Comparison of ENCODE assay signal across 23 mouse cellular contexts in the genomic region with DNA sequence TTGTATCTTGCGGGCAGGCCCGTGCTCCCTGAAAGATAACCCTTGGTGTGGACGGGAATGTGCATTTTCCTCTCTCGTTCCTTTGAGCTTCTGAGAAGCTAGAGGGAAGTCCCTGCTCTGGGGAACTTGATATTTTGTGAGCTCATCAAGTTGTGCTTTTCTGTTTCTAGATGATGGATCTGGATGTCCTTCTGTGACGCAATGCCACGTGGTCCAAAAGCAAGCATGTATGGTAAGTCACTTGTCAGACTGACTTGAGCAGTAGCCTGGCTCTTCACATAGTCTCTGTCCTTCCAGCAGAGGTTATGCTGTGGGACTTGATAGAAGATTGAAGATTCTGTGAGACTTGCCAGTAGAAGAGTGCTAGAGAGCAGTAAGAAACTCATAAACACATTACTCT. TPM values are rescaled to one million over a fixed set of nuclear protein-coding genes. Genes with fewer than 3 reads are reported as not detected.
A peak's percentile ranks its signal among the peaks of the same experiment; 100 is the strongest.
DNase-seq lines count a peak whose midpoint lies in the region; ATAC-seq and TF ChIP-seq lines count a peak whose summit lies in the region.
"Had no signal": no experiment of that assay in that cellular context is flagged by ENCODE, and none has a peak within 500 bp of the region (broad histone marks: within the 10 kb centered on the region; RNA-seq: fewer than 3 reads in every experiment).

No protein-coding gene starts in this region.

- no peak overlapping the region for H3K4me3 ChIP-seq in hindbrain, postnatal 0 days (ENCODE audit: low read length)
- no peak overlapping the region for H3K4me3 ChIP-seq in hindbrain, embryonic 14.5 days (replicated peaks; ENCODE audit: low read length)
- H3K4me3 ChIP-seq in CH12.LX (replicated peaks in 1 of 3; ENCODE audit: low read depth in 2 of 3, low read length in 2 of 3, poor library complexity in 1 of 3), result no peak overlapping the region
- H3K4me3 ChIP-seq in bone marrow macrophage, adult 2 months (ENCODE audit: insufficient read depth, low read length), result no peak overlapping the region
- H3K4me3 ChIP-seq: forebrain, embryonic 10.5 days; forebrain, embryonic 13.5 days; heart, adult 2 months; heart, embryonic 10.5 days; heart, embryonic 13.5 days; hindbrain, embryonic 12.5 days had no signal

- dilution Hi-C loops in CH12.LX (cut with MboI; ENCODE audit: extremely low pct_ligation_motif_present, extremely low pct_unique_long_range_greater_than_20kb, low sequenced_read_pairs), result no loop called here

- 0 out of 2 replicates have a peak, but pooled peaks have one; percentile 9 for TF ChIP-seq POLR2A in CH12.LX (IDR thresholded peaks at IDR 0.05; ENCODE audit: low read depth, low read length)
- no peak for TF ChIP-seq POLR2A in bone marrow macrophage, adult 2 months (IDR thresholded peaks at IDR 0.05; ENCODE audit: borderline replicate concordance, low read depth, low read length)

- no peak for DNase-seq in hindbrain, postnatal 0 days (ENCODE audit: low spot score)
- no peak for DNase-seq in hindbrain, embryonic 14.5 days (ENCODE audit: low spot score)
- no peak for DNase-seq in CH12.LX (ENCODE audit: extremely low read depth)
- no peak for DNase-seq in urinary bladder, postnatal 25 days (ENCODE audit: low spot score)
- no peak for DNase-seq in thymus, adult 18-20 months
- DNase-seq: adrenal gland, adult 8-10 months; adrenal gland, postnatal 25 days; cerebellum, adult 18-20 months; cerebellum, adult 9-10 months; cerebellum, postnatal 14 days; gastrocnemius, postnatal 10 days; heart, adult 2 months had no signal

- TF ChIP-seq EP300 in CH12.LX (IDR thresholded peaks at IDR 0.05; ENCODE audit: low read length), result no peak

- peak overlapping the region; percentile 16; the same call in 1 of the 2 replicates for H3K27ac ChIP-seq in hindbrain, postnatal 0 days
- no peak overlapping the region for H3K27ac ChIP-seq in hindbrain, embryonic 14.5 days
- peak overlapping the region; percentile 31; the same call in 1 of the 2 replicates for H3K27ac ChIP-seq in CH12.LX (ENCODE audit: insufficient read depth, low read depth)
- peak overlapping the region; percentile 51 for H3K27ac ChIP-seq in bone marrow macrophage, adult 2 months (ENCODE audit: insufficient read depth, low read depth, low read length)
- H3K27ac ChIP-seq: forebrain, embryonic 10.5 days; forebrain, embryonic 13.5 days; heart, adult 2 months; heart, embryonic 10.5 days; heart, embryonic 13.5 days; hindbrain, embryonic 12.5 days had no signal

- H3K9me3 ChIP-seq in hindbrain, postnatal 0 days (ENCODE audit: low read length), result no peaks in the 10 kb centered on the region
- H3K9me3 ChIP-seq in hindbrain, embryonic 14.5 days (ENCODE audit: control insufficient read depth, low read length), result no peaks in the 10 kb centered on the region
- no peaks in the 10 kb centered on the region for H3K9me3 ChIP-seq in CH12.LX (replicated peaks; ENCODE audit: low read length)
- H3K9me3 ChIP-seq: forebrain, embryonic 10.5 days; forebrain, embryonic 13.5 days; heart, embryonic 10.5 days; heart, embryonic 13.5 days; hindbrain, embryonic 12.5 days had no signal

- no peaks in the 10 kb centered on the region for H3K27me3 ChIP-seq in hindbrain, postnatal 0 days (ENCODE audit: insufficient read depth, low read length)
- no peaks in the 10 kb centered on the region for H3K27me3 ChIP-seq in hindbrain, embryonic 14.5 days (ENCODE audit: control insufficient read depth, insufficient read depth, low read length)
- no peaks in the 10 kb centered on the region for H3K27me3 ChIP-seq in CH12.LX (replicated peaks)
- H3K27me3 ChIP-seq: forebrain, embryonic 13.5 days; heart, embryonic 13.5 days; hindbrain, embryonic 12.5 days had no signal

- TF ChIP-seq RAD21 in CH12.LX (IDR thresholded peaks at IDR 0.05; ENCODE audit: low read depth, low read length), result no peak

- no peaks in the 10 kb centered on the region for H3K4me1 ChIP-seq in hindbrain, postnatal 0 days (ENCODE audit: insufficient read depth, low read length)
- H3K4me1 ChIP-seq in hindbrain, embryonic 14.5 days (replicated peaks; ENCODE audit: control insufficient read depth, insufficient read depth, low read length), result no peaks in the 10 kb centered on the region
- peaks cover 36 to 69% of the 10 kb centered on the region in 2 experiments for H3K4me1 ChIP-seq in CH12.LX (ENCODE audit: control insufficient read depth in 1 of 2, insufficient read depth in 2 of 2)
- H3K4me1 ChIP-seq in bone marrow macrophage, adult 2 months (ENCODE audit: control insufficient read depth, insufficient read depth, low read length), result peaks cover 19% of the 10 kb centered on the region
- H3K4me1 ChIP-seq: forebrain, embryonic 10.5 days; hindbrain, embryonic 12.5 days had no signal

- no peaks in the 10 kb centered on the region for H3K79me2 ChIP-seq in CH12.LX (replicated peaks; ENCODE audit: control insufficient read depth, extremely low read depth, insufficient read depth, poor library complexity, severe bottlenecking)

- H3K9ac ChIP-seq in hindbrain, postnatal 0 days (replicated peaks; ENCODE audit: low read length), result no peak overlapping the region
- H3K9ac ChIP-seq in hindbrain, embryonic 14.5 days, result no peak overlapping the region
- H3K9ac ChIP-seq in CH12.LX (ENCODE audit: insufficient read depth, low read depth), result no peak overlapping the region
- H3K9ac ChIP-seq: forebrain, embryonic 13.5 days; heart, embryonic 13.5 days; hindbrain, embryonic 12.5 days had no signal

- in situ Hi-C loops in CH12.LX (cut with MboI; ENCODE audit: low pct_ligation_motif_present, low pct_unique_long_range_greater_than_20kb, low sequenced_read_pairs), result no loop called here

- H3K4me2 ChIP-seq in hindbrain, postnatal 0 days (ENCODE audit: low read depth, low read length), result no peak overlapping the region
- no peak overlapping the region for H3K4me2 ChIP-seq in hindbrain, embryonic 14.5 days (replicated peaks)
- no peak overlapping the region for H3K4me2 ChIP-seq in CH12.LX (ENCODE audit: insufficient read depth, low read depth, poor library complexity, severe bottlenecking)
- H3K4me2 ChIP-seq: forebrain, embryonic 13.5 days; heart, embryonic 13.5 days; hindbrain, embryonic 12.5 days had no signal

- ATAC-seq in hindbrain, postnatal 0 days, result no peak
- ATAC-seq in hindbrain, embryonic 14.5 days (ENCODE audit: low FRiP score), result no peak
- ATAC-seq: activated CD4-positive, CD25-positive, alpha-beta regulatory T cell, adult 4 months; CD4-positive, CD25-positive, alpha-beta regulatory T cell, adult 4 months; forebrain, embryonic 13.5 days; forebrain, embryonic 16.5 days; hindbrain, embryonic 16.5 days; inflammation-experienced regulatory T-cells, adult 6 months had no signal

- WGBS in hindbrain, postnatal 0 days, result 90% methylated on average over 6 of the region's 6 CpGs
- 91% methylated on average over 6 of the region's 6 CpGs for WGBS in hindbrain, embryonic 14.5 days

- no peak for TF ChIP-seq CTCF in hindbrain, postnatal 0 days (IDR thresholded peaks at IDR 0.05; ENCODE audit: low read depth)
- no peak for TF ChIP-seq CTCF in CH12.LX (conservative IDR thresholded peaks at IDR 0.05 in 1 of 2, IDR thresholded peaks at IDR 0.05 in 1 of 2; ENCODE audit: low read depth in 2 of 2, low read length in 2 of 2)
- TF ChIP-seq CTCF in bone marrow macrophage, adult 2 months (IDR thresholded peaks at IDR 0.05; ENCODE audit: low read depth, low read length), result no peak

- H3K36me3 ChIP-seq in hindbrain, postnatal 0 days (ENCODE audit: insufficient read depth, low read length), result peaks cover 18% of the 10 kb centered on the region; the same call in 1 of the 2 replicates
- peaks cover 27% of the 10 kb centered on the region for H3K36me3 ChIP-seq in hindbrain, embryonic 14.5 days (replicated peaks; ENCODE audit: control insufficient read depth, insufficient read depth)
- peaks cover 0 to 9% of the 10 kb centered on the region in 2 experiments for H3K36me3 ChIP-seq in CH12.LX (replicated peaks in 1 of 2; ENCODE audit: control insufficient read depth in 1 of 2, insufficient read depth in 1 of 2, low read length in 1 of 2)

TF ChIP-seq in CH12.LX, 34 proteins besides CTCF, POLR2A, EP300 and RAD21 (continues in another document):
- TF ChIP-seq MXI1 (IDR thresholded peaks at IDR 0.05; ENCODE audit: low read depth, low read length) (peak; percentile 82), MAZ (IDR thresholded peaks at IDR 0.05; ENCODE audit: low read depth, low read length) (no peak), ETS1 (conservative IDR thresholded peaks at IDR 0.05; ENCODE audit: low read depth, low read length) (no peak), HCFC1 (IDR thresholded peaks at IDR 0.05; ENCODE audit: low read depth, low read length) (no peak), MYC (IDR thresholded peaks at IDR 0.05; ENCODE audit: low read depth, low read length) (peak; percentile 92), IRF4 (IDR thresholded peaks at IDR 0.05; ENCODE audit: low read depth, low read length) (no peak), NRF1 (IDR thresholded peaks at IDR 0.05; ENCODE audit: low read depth, low read length) (no peak), MAX (IDR thresholded peaks at IDR 0.05; ENCODE audit: low read length) (peak; percentile 92), USF1 (IDR thresholded peaks at IDR 0.05; ENCODE audit: low read depth, low read length) (peak; percentile 56), GABPA (IDR thresholded peaks at IDR 0.05; ENCODE audit: insufficient replicate concordance, low read depth, low read length) (no peak), UBTF (IDR thresholded peaks at IDR 0.05; ENCODE audit: low read depth, low read length) (no peak), BHLHE40 (IDR thresholded peaks at IDR 0.05; ENCODE audit: low read depth, low read length) (peak; percentile 18; the same call in 1 of the 2 replicates), NELFE (IDR thresholded peaks at IDR 0.05; ENCODE audit: low read depth, low read length) (no peak), ZC3H11A (IDR thresholded peaks at IDR 0.05; ENCODE audit: low read depth, low read length) (no peak), USF2 (conservative IDR thresholded peaks at IDR 0.05; ENCODE audit: low read depth, low read length) (no peak; the same call in 1 of the 2 replicates), RCOR1 (conservative IDR thresholded peaks at IDR 0.05; ENCODE audit: low read depth, low read length) (no peak), SIN3A (IDR thresholded peaks at IDR 0.05; ENCODE audit: low read length) (0 out of 2 replicates have a peak, but pooled peaks have one; percentile 21), E2F4 (IDR thresholded peaks at IDR 0.05; ENCODE audit: insufficient replicate concordance, low read depth, low read length) (no peak), POLR2AphosphoS2 (IDR thresholded peaks at IDR 0.05; ENCODE audit: low read depth, low read length) (no peak)

RNA-seq across cellular contexts. Expression of a gene that starts 57.5 kb away (rescaled TPM):
- 45.3 and 53.6 TPM in 2 replicates for total RNA-seq in hindbrain, postnatal 0 days (2014; rRNA removed)
- 82.5 and 83.7 TPM in 2 replicates for polyA plus RNA-seq in hindbrain, postnatal 0 days (2015; fragmentation: Nextera tagmentation; extraction: Ambion mirVana)
- 63.7 and 64.3 TPM in 2 replicates for polyA plus RNA-seq in hindbrain, embryonic 14.5 days (2014; fragmentation: Nextera tagmentation; extraction: Ambion mirVana)
- total RNA-seq in CH12.LX (2012; rRNA removed) (7.0 TPM in 2 replicates), CH12.LX (2014; rRNA removed) (1.5 TPM in 2 replicates)
- polyA plus RNA-seq in CH12.LX (2012; ENCODE audit: insufficient read length, low read depth), result 4.0 and 5.0 TPM in 2 replicates
- polyA plus RNA-seq in bone marrow macrophage, adult 2 months (2012; ENCODE audit: insufficient read depth, insufficient read length, missing spikeins), result 40.1 and 40.7 TPM in 2 replicates
